Mouse (Mus musculus) heart, postnatal 0 days (tissue): ENCODE measurements around the gene Layn. TPM values are rescaled to one million over a fixed set of nuclear protein-coding genes. Genes with fewer than 3 reads are reported as not detected.
A peak's percentile ranks its signal among the peaks of the same experiment; 100 is the strongest.

Experiments used
- ATAC-seq: fragments of 200-750 bp; cut with Nextera tagmentation; 2 replicates; pipeline ENCODE4 v1.8.0; 2017; ENCODE audit warnings: low read depth, moderate number of reproducible peaks, moderate library complexity; ENCODE audit not compliant: insufficient read depth
- DNase-seq: peaks from one replicate; pipeline ENCODE4 v3.0.0-alpha.2; 2016; ENCODE audit warnings: low spot score
- H3K27ac ChIP-seq: fragments of 300-500 bp; sonication (generic); 2 replicates; pipeline ENCODE4 v1.5.1; 2014; ENCODE audit warnings: low read depth, mild to moderate bottlenecking
- H3K27me3 ChIP-seq: fragments of 300-500 bp; sonication (generic); 2 replicates; pipeline ENCODE4 v1.6.1; 2014; ENCODE audit warnings: low read length, mixed read lengths; ENCODE audit not compliant: control insufficient read depth, insufficient read depth
- H3K36me3 ChIP-seq: fragments of 300-500 bp; sonication (generic); replicated peaks from 2 replicates; pipeline ENCODE4 v1.6.1; 2014; ENCODE audit warnings: low read length, mixed read lengths; ENCODE audit not compliant: control insufficient read depth, insufficient read depth
- H3K4me1 ChIP-seq: fragments of 300-500 bp; sonication (generic); 2 replicates; pipeline ENCODE4 v1.6.1; 2014; ENCODE audit warnings: antibody characterized with exemption; ENCODE audit not compliant: control insufficient read depth, insufficient read depth
- H3K4me2 ChIP-seq: fragments of 300-500 bp; sonication (generic); 2 replicates; pipeline ENCODE4 v1.6.1; 2014; ENCODE audit warnings: low read depth, mild to moderate bottlenecking, low read length, moderate library complexity
- H3K4me3 ChIP-seq: fragments of 300-500 bp; sonication (generic); 2 replicates; pipeline ENCODE4 v1.5.1; 2014; ENCODE audit warnings: low read depth, low read length
- H3K9ac ChIP-seq: fragments of 300-500 bp; sonication (generic); replicated peaks from 2 replicates; pipeline ENCODE4 v1.6.1; 2014; ENCODE audit warnings: low read depth, low read length, mixed read lengths
- H3K9me3 ChIP-seq: fragments of 300-500 bp; sonication (generic); replicated peaks from 2 replicates; pipeline ENCODE4 v1.6.1; 2016; ENCODE audit warnings: low read length; ENCODE audit not compliant: control insufficient read depth
- CTCF ChIP-seq: IDR thresholded peaks from 2 replicates; pipeline ENCODE4 v1.5.1; 2016; ENCODE audit warnings: antibody characterized with exemption, control low read depth, low read depth
- EP300 ChIP-seq: IDR thresholded peaks from 2 replicates; pipeline ENCODE4 v1.6.1; 2016; ENCODE audit warnings: antibody characterized with exemption, low read depth
- WGBS: fragments of 180-500 bp; shearing (Covaris S2); extraction: QIAGEN DNeasy Blood & Tissue Kit; methylation state at CpG from one replicate; pipeline ENCODE4 v1.1.7; 2014; 5-methylcytosine and 5-hydroxymethylcytosine counted together
- polyA plus RNA-seq: library from polyadenylated mRNA; unstranded; fragments of >200 nt; fragmentation: Nextera tagmentation; extraction: Ambion mirVana; gene quantifications from 2 replicates; pipeline ENCODE4 v1.2.1, GENCODE M21; 2015
- total RNA-seq: library from RNA; depleted of rRNA; stranded (reverse); fragments of >200 nt; gene quantifications from 2 replicates; pipeline ENCODE4 v1.2.3, GENCODE M21; 2014; ENCODE audit warnings: low replicate concordance

The Layn gene
- total and polyA plus RNA-seq, 2 experiments from 2014 or later: 6.7 to 9.9 TPM

- WGBS: 71% methylated on average over 7 of the region's 7 CpGs
- DNase-seq: no peak
Measured at GRCm38 (mm10) chr9:51019670-51020069, 57.2 kb downstream of the Layn start.

GRCm38 (mm10) chr9:51015732-51016131 lies 61.2 kb downstream of the Layn start:
- no peak overlapping the region for H3K27ac ChIP-seq
- no peak overlapping the region for H3K9ac ChIP-seq
- H3K27me3 ChIP-seq: no peaks in the 10 kb centered on the region
- 0 out of 2 replicates have a peak, but pooled peaks cover 5% of the 10 kb centered on the region for H3K4me1 ChIP-seq
- TF ChIP-seq CTCF: no peak
- no peak for TF ChIP-seq EP300
- no peaks in the 10 kb centered on the region for H3K9me3 ChIP-seq
- ATAC-seq (0 out of 2 replicates have a peak, but pooled peaks have one; percentile 24), DNase-seq (no peak)
- H3K36me3 ChIP-seq: no peaks in the 10 kb centered on the region
- no peak overlapping the region for H3K4me2 ChIP-seq
- 4% methylated on average over 4 of the region's 4 CpGs for WGBS
- no peak overlapping the region for H3K4me3 ChIP-seq

More at GRCm38 (mm10) chr9:51019670-51020069, 57.2 kb downstream of the Layn start:
- Histone ChIP-seq H3K4me2 (no peak overlapping the region), H3K4me1 (0 out of 2 replicates have a peak, but pooled peaks cover 5% of the 10 kb centered on the region), H3K27ac (no peak overlapping the region), H3K36me3 (no peaks in the 10 kb centered on the region), H3K4me3 (no peak overlapping the region), H3K27me3 (no peaks in the 10 kb centered on the region), H3K9ac (no peak overlapping the region), H3K9me3 (no peaks in the 10 kb centered on the region)
- TF ChIP-seq CTCF (no peak), EP300 (no peak)
- no peak for ATAC-seq

GRCm38 (mm10) chr9:51013644-51014043 lies 63.2 kb downstream of the Layn start:
- no peaks in the 10 kb centered on the region for H3K27me3 ChIP-seq
- no peak overlapping the region for H3K27ac ChIP-seq
- WGBS: 62% methylated on average over 1 of the region's 1 CpGs
- H3K4me1 ChIP-seq: peaks cover 8% of the 10 kb centered on the region; the same call in 1 of the 2 replicates
- H3K4me3 ChIP-seq: no peak overlapping the region
- H3K9ac ChIP-seq: no peak overlapping the region
- no peaks in the 10 kb centered on the region for H3K9me3 ChIP-seq
- H3K36me3 ChIP-seq: no peaks in the 10 kb centered on the region
- no peak for ATAC-seq
- no peak for DNase-seq
- TF ChIP-seq EP300 (no peak), CTCF (no peak)
- no peak overlapping the region for H3K4me2 ChIP-seq

GRCm38 (mm10) chr9:51009656-51009950 lies 67.3 kb downstream of the Layn start:
- Histone ChIP-seq H3K9ac (no peak overlapping the region), H3K4me2 (peak overlapping the region; percentile 66), H3K36me3 (no peaks in the 10 kb centered on the region), H3K27me3 (no peaks in the 10 kb centered on the region), H3K27ac (no peak overlapping the region), H3K4me3 (peak overlapping the region; percentile 82), H3K4me1 (peaks cover 16% of the 10 kb centered on the region), H3K9me3 (no peaks in the 10 kb centered on the region)
- WGBS: 6% methylated on average over 6 of the region's 6 CpGs
- ATAC-seq (no peak), DNase-seq (no peak)
- no peak for TF ChIP-seq EP300
- no peak for TF ChIP-seq CTCF

GRCm38 (mm10) chr9:51008841-51009655 lies 67.8 kb downstream of the Layn start, which contains the start of gene Sik2:
TSS of gene Sik2 (minus strand) at chr9:51009073.
- Histone ChIP-seq H3K4me2 (peak within 1 kb of the TSS; percentile 94), H3K9ac (peak within 1 kb of the TSS; percentile 82), H3K27me3 (no peaks in the 10 kb centered on the region), H3K36me3 (no peaks in the 10 kb centered on the region), H3K9me3 (no peaks in the 10 kb centered on the region), H3K4me3 (peak within 1 kb of the TSS; percentile 82), H3K27ac (peak within 1 kb of the TSS; percentile 92), H3K4me1 (peaks cover 16% of the 10 kb centered on the region)
- TF ChIP-seq CTCF (peak; percentile 88), EP300 (no peak)
- peak; percentile 94 for DNase-seq
- ATAC-seq: peak; percentile 96
- WGBS: 1% methylated on average over 72 of the region's 85 CpGs
